Comparison of ENCODE assay signal across 8 mouse cellular contexts in genomic region chr7:127470743-127471645, GRCm38 (mm10). TPM values are rescaled to one million over a fixed set of nuclear protein-coding genes. Genes with fewer than 3 reads are reported as not detected.
DNase-seq lines count a peak whose midpoint lies in the region; ATAC-seq lines count a peak whose summit lies in the region.

No protein-coding gene starts in this region.

- no peaks in the 10 kb centered on the region for H3K9me3 ChIP-seq in hindbrain, embryonic 12.5 days (replicated peaks)

- peak; percentile 94 for ATAC-seq in hindbrain, embryonic 12.5 days (ENCODE audit: low FRiP score)

- peaks cover 43% of the 10 kb centered on the region for H3K36me3 ChIP-seq in hindbrain, embryonic 12.5 days

- DNase-seq in NIH3T3 (ENCODE audit: low read depth), result peak; percentile 94
- peak; percentile 96 to 97 for DNase-seq in cerebellum, postnatal 10 days
- DNase-seq in frontal cortex, postnatal 10 days (ENCODE audit: low spot score in 2 of 2), result peak; percentile 91 to 95
- peak; percentile 90 to 97 for DNase-seq in layer of hippocampus, postnatal 14 days (ENCODE audit: low spot score in 2 of 2)
- peak; percentile 90 for DNase-seq in lung, postnatal 14 days
- DNase-seq in retina, adult 2 months (ENCODE audit: low read depth, low spot score), result peak; percentile 91
- peak; percentile 84 to 91 for DNase-seq in thymus, postnatal 36 days

- H3K4me3 ChIP-seq in hindbrain, embryonic 12.5 days, result peak overlapping the region; percentile 89

- H3K4me1 ChIP-seq in hindbrain, embryonic 12.5 days, result peaks cover 17% of the 10 kb centered on the region

- under 1% methylated on average over 46 of the region's 46 CpGs for WGBS in hindbrain, embryonic 12.5 days

- H3K27me3 ChIP-seq in hindbrain, embryonic 12.5 days, result no peaks in the 10 kb centered on the region

- H3K27ac ChIP-seq in hindbrain, embryonic 12.5 days, result peak overlapping the region; percentile 98

- H3K9ac ChIP-seq in hindbrain, embryonic 12.5 days, result peak overlapping the region; percentile 96

- H3K4me2 ChIP-seq in hindbrain, embryonic 12.5 days (replicated peaks), result peak overlapping the region; percentile 76

RNA-seq across cellular contexts. Expression of gene Fbrs, which starts 8.0 kb away (rescaled TPM):
- polyA plus RNA-seq in hindbrain, embryonic 12.5 days (2016; fragmentation: Nextera tagmentation; extraction: Ambion mirVana), result 14.4 and 15.6 TPM in 2 replicates
- total RNA-seq in layer of hippocampus, postnatal 14 days (2021), result 10 to 100 TPM; 62.9 to 66.8 TPM

RNA-seq across cellular contexts. Expression of gene Prr14, which starts 11.6 kb away (rescaled TPM):
- 55.4 and 56.3 TPM in 2 replicates for polyA plus RNA-seq in hindbrain, embryonic 12.5 days (2016; fragmentation: Nextera tagmentation; extraction: Ambion mirVana)
- 10 to 100 TPM; 29.4 to 31.3 TPM for total RNA-seq in layer of hippocampus, postnatal 14 days (2021)

RNA-seq across cellular contexts. Expression of gene Zfp689, which starts 22.0 kb away (rescaled TPM):
- 16.3 and 17.7 TPM in 2 replicates for polyA plus RNA-seq in hindbrain, embryonic 12.5 days (2016; fragmentation: Nextera tagmentation; extraction: Ambion mirVana)
- total RNA-seq in layer of hippocampus, postnatal 14 days (2021), result 1 to 10 TPM; 7.3 to 8.1 TPM

RNA-seq across cellular contexts. Expression of gene Srcap, which starts 40.8 kb away (rescaled TPM):
- 90.8 and 96.2 TPM in 2 replicates for polyA plus RNA-seq in hindbrain, embryonic 12.5 days (2016; fragmentation: Nextera tagmentation; extraction: Ambion mirVana)
- 100 to 1,000 TPM; 104 to 115 TPM for total RNA-seq in layer of hippocampus, postnatal 14 days (2021)

RNA-seq across cellular contexts. Expression of gene Gm42715, which starts 48.4 kb away (rescaled TPM):
- polyA plus RNA-seq in hindbrain, embryonic 12.5 days (2016; fragmentation: Nextera tagmentation; extraction: Ambion mirVana), result 16.7 and 16.9 TPM in 2 replicates
- total RNA-seq in layer of hippocampus, postnatal 14 days (2021), result 10 to 100 TPM in 1 of 2 experiments, 1 to 10 TPM in 1; 9.8 to 11.0 TPM

Comparison
In these comparisons a context has a peak if more than half of its experiments do, and no peak if none do; other contexts are left out.
1. Peak in every context shown above with its lines: DNase-seq, ATAC-seq, H3K4me3 ChIP-seq and H3K27ac ChIP-seq.